Mouse (Mus musculus): ENCODE results near the gene Zmat5. TPM values are rescaled to one million over a fixed set of nuclear protein-coding genes. Genes with fewer than 3 reads are reported as not detected.

Zmat5 gene
- polyA plus RNA-seq, 1 experiment, result 62.6 TPM

GRCm38 (mm10) chr11:4718548-4718947 is 14.1 kb downstream of the Zmat5 start:
- no peak for TF ChIP-seq CTCF (conservative IDR thresholded peaks at IDR 0.05; ENCODE audit: insufficient read depth, insufficient read length, low read depth, low read length)
- no peak for TF ChIP-seq POLR2A (IDR thresholded peaks at IDR 0.05; ENCODE audit: low read depth, low read length)
- 81% methylated on average over 5 of the region's 5 CpGs for WGBS
- no peak for DNase-seq
- H3K36me3 ChIP-seq (ENCODE audit: control insufficient read depth, insufficient read depth, low read length), result no peaks in the 10 kb centered on the region; the same call in 1 of the 2 replicates
- H3K4me3 ChIP-seq (ENCODE audit: insufficient read depth, low read depth, low read length), result no peak overlapping the region
- no peaks in the 10 kb centered on the region for H3K4me1 ChIP-seq (ENCODE audit: control insufficient read depth, insufficient read depth, low read length)
- H3K27me3 ChIP-seq (replicated peaks; ENCODE audit: control insufficient read depth, insufficient read depth, low read length), result no peaks in the 10 kb centered on the region
- H3K27ac ChIP-seq (ENCODE audit: insufficient read depth, low read depth, low read length), result no peak overlapping the region

DNA sequence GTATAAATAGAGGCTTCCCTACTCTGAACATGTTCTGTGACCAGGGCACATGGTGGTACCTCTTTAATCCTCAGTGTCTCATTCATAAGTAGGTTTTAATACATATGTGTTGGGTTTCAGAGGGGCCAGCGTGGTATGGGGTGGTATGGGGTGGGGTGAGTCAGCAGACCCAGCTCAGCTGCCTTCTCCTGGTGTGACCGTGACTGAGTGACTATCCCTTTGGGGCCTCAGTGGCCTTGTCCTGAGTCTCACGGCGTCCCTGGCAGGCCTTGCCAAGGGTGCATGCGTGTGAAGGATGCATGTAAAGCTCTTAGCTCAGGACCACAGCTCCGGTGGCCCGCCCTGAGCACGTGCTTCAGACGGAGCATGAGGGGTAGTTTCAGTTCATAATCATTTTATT is 15.5 kb downstream of the Zmat5 start:
- no peak for TF ChIP-seq CTCF (conservative IDR thresholded peaks at IDR 0.05; ENCODE audit: insufficient read depth, insufficient read length, low read depth, low read length)
- no peak for TF ChIP-seq POLR2A (IDR thresholded peaks at IDR 0.05; ENCODE audit: low read depth, low read length)
- Histone ChIP-seq H3K4me3 (ENCODE audit: insufficient read depth, low read depth, low read length) (no peak overlapping the region), H3K27ac (ENCODE audit: insufficient read depth, low read depth, low read length) (no peak overlapping the region), H3K27me3 (replicated peaks; ENCODE audit: control insufficient read depth, insufficient read depth, low read length) (no peaks in the 10 kb centered on the region), H3K36me3 (ENCODE audit: control insufficient read depth, insufficient read depth, low read length) (no peaks in the 10 kb centered on the region; the same call in 1 of the 2 replicates), H3K4me1 (ENCODE audit: control insufficient read depth, insufficient read depth, low read length) (no peaks in the 10 kb centered on the region)
- 91% methylated on average over 9 of the region's 9 CpGs for WGBS
- no peak for DNase-seq

DNA sequence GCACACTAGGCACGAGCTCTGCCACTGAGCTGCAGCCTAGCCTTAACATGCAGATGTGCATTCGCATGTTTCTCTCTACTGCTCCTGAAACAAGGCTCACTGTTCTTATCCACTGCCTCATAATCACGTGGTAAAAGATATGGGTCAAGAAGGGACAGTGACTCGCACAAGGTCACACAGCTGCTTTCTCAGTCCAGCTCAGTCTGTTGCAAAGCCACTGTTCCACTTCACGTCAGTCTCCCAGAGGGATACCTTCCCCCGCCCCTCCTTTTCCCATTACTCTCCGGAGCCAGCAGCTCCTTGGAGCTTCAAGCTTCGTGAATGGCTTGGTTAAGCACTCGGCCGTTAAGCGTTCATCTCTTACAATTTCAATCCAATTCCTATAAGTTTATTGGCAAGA is 15.9 kb downstream of the Zmat5 start:
- no peaks in the 10 kb centered on the region for H3K27me3 ChIP-seq (replicated peaks; ENCODE audit: control insufficient read depth, insufficient read depth, low read length)
- no peak for DNase-seq
- WGBS, result 66% methylated on average over 11 of the region's 11 CpGs

GRCm38 (mm10) chr11:4720900-4721580 is 16.6 kb downstream of the Zmat5 start:
- Histone ChIP-seq H3K27me3 (replicated peaks; ENCODE audit: control insufficient read depth, insufficient read depth, low read length) (no peaks in the 10 kb centered on the region), H3K36me3 (ENCODE audit: control insufficient read depth, insufficient read depth, low read length) (no peaks in the 10 kb centered on the region; the same call in 1 of the 2 replicates), H3K27ac (ENCODE audit: insufficient read depth, low read depth, low read length) (no peak overlapping the region), H3K4me1 (ENCODE audit: control insufficient read depth, insufficient read depth, low read length) (no peaks in the 10 kb centered on the region), H3K4me3 (ENCODE audit: insufficient read depth, low read depth, low read length) (no peak overlapping the region)
- 72% methylated on average over 7 of the region's 7 CpGs for WGBS
- TF ChIP-seq CTCF (conservative IDR thresholded peaks at IDR 0.05; ENCODE audit: insufficient read depth, insufficient read length, low read depth, low read length) (no peak), POLR2A (IDR thresholded peaks at IDR 0.05; ENCODE audit: low read depth, low read length) (no peak)
- DNase-seq, result no peak

More for the DNA sequence above, 15.9 kb downstream of the Zmat5 start:
- H3K36me3 ChIP-seq (ENCODE audit: control insufficient read depth, insufficient read depth, low read length), result no peaks in the 10 kb centered on the region; the same call in 1 of the 2 replicates
- H3K27ac ChIP-seq (ENCODE audit: insufficient read depth, low read depth, low read length), result no peak overlapping the region
- H3K4me3 ChIP-seq (ENCODE audit: insufficient read depth, low read depth, low read length), result no peak overlapping the region
- TF ChIP-seq CTCF (conservative IDR thresholded peaks at IDR 0.05; ENCODE audit: insufficient read depth, insufficient read length, low read depth, low read length), result no peak
- TF ChIP-seq POLR2A (IDR thresholded peaks at IDR 0.05; ENCODE audit: low read depth, low read length), result no peak
- no peaks in the 10 kb centered on the region for H3K4me1 ChIP-seq (ENCODE audit: control insufficient read depth, insufficient read depth, low read length)

- no peak overlapping the region for H3K27ac ChIP-seq (ENCODE audit: insufficient read depth, low read depth, low read length)
- TF ChIP-seq CTCF (conservative IDR thresholded peaks at IDR 0.05; ENCODE audit: insufficient read depth, insufficient read length, low read depth, low read length) (no peak), POLR2A (IDR thresholded peaks at IDR 0.05; ENCODE audit: low read depth, low read length) (no peak)
These were observed 17.2 kb downstream of the Zmat5 start for GRCm38 (mm10) chr11:4721728-4722127.

DNA sequence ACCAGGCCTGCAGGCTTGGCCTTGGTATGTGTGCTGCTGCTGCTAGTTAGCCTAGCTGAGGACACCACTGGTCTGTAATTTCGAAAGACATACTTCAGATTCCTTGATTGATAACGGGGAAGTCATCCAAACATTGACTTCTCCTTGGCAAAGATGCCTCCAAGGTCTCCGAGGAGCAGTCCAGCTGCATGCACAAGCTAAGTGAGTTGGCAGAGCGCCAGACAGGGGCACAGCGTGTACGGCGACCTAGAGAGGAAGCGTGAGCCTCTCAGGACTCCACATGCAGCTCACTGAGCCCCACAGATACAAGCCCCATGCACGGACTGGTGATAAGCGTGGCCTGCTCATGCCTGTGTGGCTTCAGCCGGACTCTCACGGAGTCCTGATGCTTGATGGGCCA is 25.1 kb downstream of the Zmat5 start:
- TF ChIP-seq CTCF (conservative IDR thresholded peaks at IDR 0.05; ENCODE audit: insufficient read depth, insufficient read length, low read depth, low read length), result no peak
- TF ChIP-seq POLR2A (IDR thresholded peaks at IDR 0.05; ENCODE audit: low read depth, low read length), result no peak
- Histone ChIP-seq H3K4me1 (ENCODE audit: control insufficient read depth, insufficient read depth, low read length) (no peaks in the 10 kb centered on the region), H3K27me3 (replicated peaks; ENCODE audit: control insufficient read depth, insufficient read depth, low read length) (no peaks in the 10 kb centered on the region), H3K27ac (ENCODE audit: insufficient read depth, low read depth, low read length) (no peak overlapping the region), H3K4me3 (ENCODE audit: insufficient read depth, low read depth, low read length) (no peak overlapping the region), H3K36me3 (ENCODE audit: control insufficient read depth, insufficient read depth, low read length) (no peaks in the 10 kb centered on the region)
- DNase-seq, result no peak
- WGBS, result 53% methylated on average over 12 of the region's 12 CpGs

More at GRCm38 (mm10) chr11:4721728-4722127, 17.2 kb downstream of the Zmat5 start:
- no peak for DNase-seq
- Histone ChIP-seq H3K4me3 (ENCODE audit: insufficient read depth, low read depth, low read length) (no peak overlapping the region), H3K36me3 (ENCODE audit: control insufficient read depth, insufficient read depth, low read length) (no peaks in the 10 kb centered on the region; the same call in 1 of the 2 replicates), H3K4me1 (ENCODE audit: control insufficient read depth, insufficient read depth, low read length) (no peaks in the 10 kb centered on the region), H3K27me3 (replicated peaks; ENCODE audit: control insufficient read depth, insufficient read depth, low read length) (no peaks in the 10 kb centered on the region)
- 74% methylated on average over 8 of the region's 8 CpGs for WGBS

DNA sequence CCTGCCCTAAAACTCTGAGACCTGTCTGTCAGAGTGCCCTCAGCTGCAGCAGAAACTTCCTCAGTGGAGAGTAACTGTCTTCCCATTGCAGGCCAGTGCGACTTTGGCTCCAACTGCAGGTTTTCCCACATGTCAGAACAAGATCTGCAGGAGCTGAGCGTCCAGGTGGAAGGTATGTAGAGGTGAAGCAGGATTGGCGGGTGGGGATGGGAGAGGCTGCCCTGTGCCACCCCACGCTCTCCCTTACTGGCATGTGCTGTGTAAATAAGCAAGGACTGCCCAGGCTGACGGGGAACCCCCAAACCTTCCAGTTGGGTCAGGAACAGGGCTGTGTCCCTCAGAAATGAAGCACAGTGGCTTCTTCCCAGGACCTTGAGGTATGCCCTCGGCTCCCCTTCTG is 25.6 kb downstream of the Zmat5 start:
- DNase-seq, result no peak

More for the DNA sequence above, 25.6 kb downstream of the Zmat5 start:
- Histone ChIP-seq H3K4me3 (ENCODE audit: insufficient read depth, low read depth, low read length) (no peak overlapping the region), H3K36me3 (ENCODE audit: control insufficient read depth, insufficient read depth, low read length) (no peaks in the 10 kb centered on the region), H3K27me3 (replicated peaks; ENCODE audit: control insufficient read depth, insufficient read depth, low read length) (no peaks in the 10 kb centered on the region), H3K27ac (ENCODE audit: insufficient read depth, low read depth, low read length) (no peak overlapping the region), H3K4me1 (ENCODE audit: control insufficient read depth, insufficient read depth, low read length) (no peaks in the 10 kb centered on the region)
- 75% methylated on average over 6 of the region's 6 CpGs for WGBS
- TF ChIP-seq CTCF (conservative IDR thresholded peaks at IDR 0.05; ENCODE audit: insufficient read depth, insufficient read length, low read depth, low read length) (no peak), POLR2A (IDR thresholded peaks at IDR 0.05; ENCODE audit: low read depth, low read length) (no peak)

Measured in kidney, adult 2 months (tissue).